Mouse (Mus musculus) olfactory bulb, adult 2 months (tissue): ENCODE data around the gene Rgs11. TPM values are rescaled to one million over a fixed set of nuclear protein-coding genes. Genes with fewer than 3 reads are reported as not detected.
A peak's percentile ranks its signal among the peaks of the same experiment; 100 is the strongest.

Source experiments
- H3K27ac ChIP-seq: fragments of 200-500 bp; 2 replicates; pipeline ENCODE4 v1.5.1; 2012; ENCODE audit warnings: low read depth, low read length; ENCODE audit not compliant: insufficient read depth
- H3K4me1 ChIP-seq: fragments of 200-500 bp; 2 replicates; pipeline ENCODE4 v1.6.1; 2012; ENCODE audit warnings: low read length; ENCODE audit not compliant: control insufficient read depth, insufficient read depth
- H3K4me3 ChIP-seq: fragments of 200-500 bp; 2 replicates; pipeline ENCODE4 v1.5.1; 2012; ENCODE audit warnings: mild to moderate bottlenecking, low read depth, low read length, moderate library complexity; ENCODE audit not compliant: insufficient read depth
- CTCF ChIP-seq: fragments of 200-500 bp; IDR thresholded peaks from 2 replicates; pipeline ENCODE4 v1.5.1; 2012; ENCODE audit warnings: low read depth, mild to moderate bottlenecking, low read length, moderate library complexity; ENCODE audit not compliant: insufficient read depth
- POLR2A ChIP-seq: fragments of 200-500 bp; IDR thresholded peaks from 2 replicates; pipeline ENCODE4 v1.6.1; 2012; ENCODE audit warnings: mild to moderate bottlenecking, low read depth, low read length, moderate library complexity; ENCODE audit not compliant: insufficient read depth
- WGBS: fragments of 180-500 bp; shearing (Covaris S2); methylation state at CpG from one replicate; pipeline ENCODE4 v1.1.7; 2018; 5-methylcytosine and 5-hydroxymethylcytosine counted together
- polyA plus RNA-seq: library from polyadenylated mRNA; stranded (reverse); fragments of >200 nt; gene quantifications from 2 replicates; pipeline ENCODE4 v1.2.4, GENCODE M21; 2012; ENCODE audit warnings: low replicate concordance; ENCODE audit not compliant: missing spikeins, insufficient read depth, insufficient read length

Gene Rgs11
- polyA plus RNA-seq, 1 experiment = not detected

GRCm38 (mm10) chr17:26240120-26240790 is 37.5 kb downstream of the Rgs11 start:
- Histone ChIP-seq H3K27ac (no peak overlapping the region), H3K4me3 (no peak overlapping the region), H3K4me1 (peaks cover 11% of the 10 kb centered on the region)
- TF ChIP-seq CTCF (no peak), POLR2A (no peak)
- WGBS = 80% methylated on average over 6 of the region's 6 CpGs

GRCm38 (mm10) chr17:26240990-26241389 is 38.2 kb downstream of the Rgs11 start:
- TF ChIP-seq CTCF (no peak), POLR2A (no peak)
- Histone ChIP-seq H3K4me1 (peaks cover 9% of the 10 kb centered on the region), H3K4me3 (no peak overlapping the region), H3K27ac (no peak overlapping the region)
- WGBS = 56% methylated on average over 6 of the region's 6 CpGs

- under 1% methylated on average over 32 of the region's 32 CpGs for WGBS
- TF ChIP-seq CTCF = no peak
Measured at GRCm38 (mm10) chr17:26243471-26244100, 40.8 kb downstream of the Rgs11 start.

GRCm38 (mm10) chr17:26244101-26244841 is 41.5 kb downstream of the Rgs11 start, which contains the start of gene Fam234a:
TSS of gene Fam234a (minus strand) at chr17:26244242.
- 4% methylated on average over 33 of the region's 33 CpGs for WGBS
- Histone ChIP-seq H3K4me1 (peaks cover 6% of the 10 kb centered on the region), H3K4me3 (peak within 1 kb of the TSS; percentile 86), H3K27ac (peak within 1 kb of the TSS; percentile 85)
- TF ChIP-seq POLR2A (peak; percentile 44; the same call in 1 of the 2 replicates), CTCF (no peak)

More at GRCm38 (mm10) chr17:26243471-26244100, 40.8 kb downstream of the Rgs11 start:
- Histone ChIP-seq H3K4me1 (peaks cover 6% of the 10 kb centered on the region), H3K27ac (peak overlapping the region; percentile 59), H3K4me3 (peak overlapping the region; percentile 86)

- 52% methylated on average over 4 of the region's 4 CpGs for WGBS
Measured at GRCm38 (mm10) chr17:26251886-26252538, 49.3 kb downstream of the Rgs11 start.

GRCm38 (mm10) chr17:26252539-26253251 is 49.9 kb downstream of the Rgs11 start, which contains the start of gene Luc7l:
TSS of gene Luc7l (plus strand) at chr17:26252896.
- peak within 1 kb of the TSS; percentile 87 for H3K27ac ChIP-seq
- under 1% methylated on average over 43 of the region's 43 CpGs for WGBS
- H3K4me1 ChIP-seq = no peaks in the 10 kb centered on the region; the same call in 1 of the 2 replicates
- peak within 1 kb of the TSS; percentile 80 for H3K4me3 ChIP-seq
- 0 out of 2 replicates have a peak, but pooled peaks have one; percentile 6 for TF ChIP-seq CTCF
- TF ChIP-seq POLR2A = peak; percentile 84

More at GRCm38 (mm10) chr17:26251886-26252538, 49.3 kb downstream of the Rgs11 start:
- no peak for TF ChIP-seq CTCF
- no peak for TF ChIP-seq POLR2A
- H3K4me1 ChIP-seq = no peaks in the 10 kb centered on the region; the same call in 1 of the 2 replicates
- H3K27ac ChIP-seq = no peak overlapping the region
- no peak overlapping the region for H3K4me3 ChIP-seq

GRCm38 (mm10) chr17:26253399-26253798 is 50.6 kb downstream of the Rgs11 start:
- whole genome bisulfite sequencing = under 1% methylated on average over 24 of the region's 24 CpGs
- TF ChIP-seq CTCF (0 out of 2 replicates have a peak, but pooled peaks have one; percentile 5), POLR2A (no peak)
- Histone ChIP-seq H3K27ac (peak overlapping the region; percentile 87), H3K4me3 (peak overlapping the region; percentile 80), H3K4me1 (no peaks in the 10 kb centered on the region; the same call in 1 of the 2 replicates)

- TF ChIP-seq POLR2A (no peak), CTCF (no peak)
- no peaks in the 10 kb centered on the region; the same call in 1 of the 2 replicates for H3K4me1 ChIP-seq
- no peak overlapping the region for H3K4me3 ChIP-seq
- no peak overlapping the region for H3K27ac ChIP-seq
- 94% methylated on average over 7 of the region's 7 CpGs for WGBS
Measured at GRCm38 (mm10) chr17:26255313-26255712, 52.6 kb downstream of the Rgs11 start.

Other genes with a start within 250 kb of the Rgs11 start
- gene Capn15, start 217.2 kb upstream of the Rgs11 start, polyA plus RNA-seq = not detected in 2 replicates
- not detected in 2 replicates for gene Rab11fip3, start 133.4 kb upstream of the Rgs11 start, polyA plus RNA-seq
- gene Decr2, start 112.6 kb upstream of the Rgs11 start, polyA plus RNA-seq = not detected in 2 replicates
- not detected in 2 replicates for gene Nme4, start 107.3 kb upstream of the Rgs11 start, polyA plus RNA-seq
- not detected in 2 replicates for gene Tmem8, start 89.7 kb upstream of the Rgs11 start, polyA plus RNA-seq
- not detected in 2 replicates for gene Mrpl28, start 79.5 kb upstream of the Rgs11 start, polyA plus RNA-seq
- not detected in 2 replicates for gene Axin1, start 64.3 kb upstream of the Rgs11 start, polyA plus RNA-seq
- gene Pdia2, start 3.9 kb upstream of the Rgs11 start, polyA plus RNA-seq = not detected in 2 replicates
- gene Arhgdig, start 4.8 kb downstream of the Rgs11 start, polyA plus RNA-seq = not detected in 2 replicates
- not detected in 2 replicates for gene Fam234a, start 41.3 kb downstream of the Rgs11 start, polyA plus RNA-seq
- not detected in 2 replicates for gene Luc7l, start 49.9 kb downstream of the Rgs11 start, polyA plus RNA-seq
- gene Neurl1b, start 211.9 kb downstream of the Rgs11 start, polyA plus RNA-seq = not detected in 2 replicates